Mouse (Mus musculus) forebrain, postnatal 0 days (tissue): ENCODE results near the gene Tgm2. TPM values are rescaled to one million over a fixed set of nuclear protein-coding genes. Genes with fewer than 3 reads are reported as not detected.

Source experiments
- ATAC-seq: fragments of 200-750 bp; cut with Nextera tagmentation; 2 replicates; pipeline ENCODE4 v1.8.0; 2017; ENCODE audit warnings: mild to moderate bottlenecking, moderate library complexity
- DNase-seq: peaks from one replicate; pipeline ENCODE4 v3.0.0-alpha.2; 2015
- H3K27ac ChIP-seq: fragments of 300-500 bp; sonication (generic); 2 replicates; pipeline ENCODE4 v1.5.1; 2014; ENCODE audit warnings: low read depth, mild to moderate bottlenecking, antibody characterized with exemption, low read length, moderate library complexity, mixed read lengths
- H3K27me3 ChIP-seq: fragments of 300-500 bp; sonication (generic); 2 replicates; pipeline ENCODE4 v1.6.1; 2014; ENCODE audit warnings: mild to moderate bottlenecking, low read length, mixed read lengths; ENCODE audit not compliant: insufficient read depth
- H3K36me3 ChIP-seq: fragments of 300-500 bp; sonication (generic); 2 replicates; pipeline ENCODE4 v1.6.1; 2014; ENCODE audit warnings: mild to moderate bottlenecking, moderate library complexity; ENCODE audit not compliant: insufficient read depth
- H3K4me1 ChIP-seq: fragments of 300-500 bp; sonication (generic); 2 replicates; pipeline ENCODE4 v1.6.1; 2014; ENCODE audit warnings: antibody characterized with exemption; ENCODE audit not compliant: insufficient read depth
- H3K4me2 ChIP-seq: fragments of 300-500 bp; sonication (generic); 2 replicates; pipeline ENCODE4 v1.6.1; 2014; ENCODE audit warnings: low read depth, mild to moderate bottlenecking, moderate library complexity
- H3K4me3 ChIP-seq: fragments of 300-500 bp; sonication (generic); 2 replicates; pipeline ENCODE4 v1.5.1; 2014; ENCODE audit warnings: low read depth, low read length, mixed read lengths
- H3K9ac ChIP-seq: fragments of 300-500 bp; sonication (generic); 2 replicates; pipeline ENCODE4 v1.6.1; 2014; ENCODE audit warnings: mild to moderate bottlenecking
- H3K9me3 ChIP-seq: fragments of 300-500 bp; sonication (generic); 2 replicates; pipeline ENCODE4 v1.6.1; 2016; ENCODE audit warnings: low read length
- CTCF ChIP-seq: sonication (generic); IDR thresholded peaks from 2 replicates; pipeline ENCODE4 v1.5.1; 2016; ENCODE audit warnings: antibody characterized with exemption, control low read depth, low read depth
- WGBS: fragments of 180-500 bp; shearing (Covaris S2); extraction: QIAGEN DNeasy Blood & Tissue Kit; methylation state at CpG from one replicate; pipeline ENCODE4 v1.1.7; 2014; 5-methylcytosine and 5-hydroxymethylcytosine counted together
- polyA plus RNA-seq: library from polyadenylated mRNA; unstranded; fragments of >200 nt; fragmentation: Nextera tagmentation; extraction: Ambion mirVana; gene quantifications from 2 replicates; pipeline ENCODE4 v1.2.1, GENCODE M21; 2015
- total RNA-seq: library from RNA; depleted of rRNA; stranded (reverse); fragments of >200 nt; gene quantifications from 2 replicates; pipeline ENCODE4 v1.2.3, GENCODE M21; 2014

Gene Tgm2
- total and polyA plus RNA-seq, 2 experiments from 2014 or later = 6.1 to 13.0 TPM

GRCm38 (mm10) chr2:158176763-158177162 lies 30.5 kb upstream of the Tgm2 start:
- TF ChIP-seq CTCF = no peak
- no peaks in the 10 kb centered on the region for H3K9me3 ChIP-seq
- DNase-seq (no peak), ATAC-seq (no peak)
- H3K4me1 ChIP-seq = peaks cover 6% of the 10 kb centered on the region
- H3K4me2 ChIP-seq = no peak overlapping the region
- H3K27ac ChIP-seq = no peak overlapping the region
- no peaks in the 10 kb centered on the region for H3K36me3 ChIP-seq
- 95% methylated on average over 9 of the region's 9 CpGs for WGBS
- no peaks in the 10 kb centered on the region for H3K27me3 ChIP-seq
- H3K4me3 ChIP-seq = no peak overlapping the region
- H3K9ac ChIP-seq = no peak overlapping the region

DNA sequence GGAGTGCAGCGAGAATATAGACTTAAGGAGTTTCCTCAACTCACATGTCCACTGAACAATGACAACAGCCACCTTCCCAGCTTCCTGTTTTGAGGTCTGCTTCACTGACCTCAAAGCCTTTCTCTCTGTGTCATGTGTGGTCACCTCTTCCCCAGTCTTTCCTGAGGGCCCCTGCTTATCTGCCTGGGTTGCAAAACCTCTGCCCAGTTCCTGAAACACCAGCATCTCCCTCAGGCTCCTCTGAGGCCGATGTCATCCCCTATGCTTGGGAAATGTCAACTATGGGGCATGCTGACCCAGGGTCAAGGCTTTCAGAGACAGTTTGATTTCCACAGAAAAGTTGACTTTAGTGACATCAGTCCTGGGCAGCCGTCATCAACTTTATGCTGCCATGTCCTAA lies 29.2 kb upstream of the Tgm2 start:
- ATAC-seq = no peak
- Histone ChIP-seq H3K4me1 (peaks cover 6% of the 10 kb centered on the region), H3K4me2 (no peak overlapping the region), H3K9me3 (no peaks in the 10 kb centered on the region), H3K27ac (no peak overlapping the region), H3K36me3 (no peaks in the 10 kb centered on the region), H3K4me3 (no peak overlapping the region), H3K27me3 (no peaks in the 10 kb centered on the region), H3K9ac (no peak overlapping the region)
- WGBS = 90% methylated on average over 3 of the region's 3 CpGs
- TF ChIP-seq CTCF = no peak
- no peak for DNase-seq

GRCm38 (mm10) chr2:158174958-158175357 lies 28.7 kb upstream of the Tgm2 start:
- no peak for DNase-seq
- Histone ChIP-seq H3K4me3 (no peak overlapping the region), H3K4me2 (no peak overlapping the region), H3K9ac (no peak overlapping the region), H3K27ac (no peak overlapping the region), H3K27me3 (no peaks in the 10 kb centered on the region), H3K9me3 (no peaks in the 10 kb centered on the region), H3K4me1 (peaks cover 6% of the 10 kb centered on the region), H3K36me3 (no peaks in the 10 kb centered on the region)
- WGBS = 86% methylated on average over 15 of the region's 15 CpGs
- no peak for TF ChIP-seq CTCF
- ATAC-seq = no peak

DNA sequence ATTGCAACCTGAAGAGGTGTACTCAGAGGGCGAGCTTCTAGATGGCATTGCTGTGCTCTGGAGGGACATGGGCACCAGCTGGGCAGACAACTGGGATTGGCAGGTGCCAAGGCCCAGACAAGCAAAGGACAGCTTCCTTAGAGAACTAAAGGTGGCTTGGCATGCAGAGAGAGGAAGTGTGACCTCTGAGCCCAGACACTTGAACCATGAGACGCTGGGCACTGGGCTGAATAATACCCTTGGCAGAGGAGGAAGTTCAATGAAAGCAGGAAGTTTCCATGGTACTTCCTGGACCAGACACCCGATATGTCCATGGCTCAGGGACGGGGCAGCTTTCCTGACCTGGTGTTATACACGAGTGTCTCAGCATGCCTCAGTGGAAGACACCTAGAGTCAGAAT lies 28.2 kb upstream of the Tgm2 start:
- WGBS = 85% methylated on average over 5 of the region's 5 CpGs
- no peaks in the 10 kb centered on the region for H3K36me3 ChIP-seq
- H3K4me2 ChIP-seq = no peak overlapping the region
- no peaks in the 10 kb centered on the region for H3K27me3 ChIP-seq
- no peaks in the 10 kb centered on the region for H3K9me3 ChIP-seq
- no peak overlapping the region for H3K9ac ChIP-seq
- ATAC-seq = no peak
- TF ChIP-seq CTCF = no peak
- no peak overlapping the region for H3K27ac ChIP-seq
- peaks cover 6% of the 10 kb centered on the region for H3K4me1 ChIP-seq
- no peak overlapping the region for H3K4me3 ChIP-seq
- DNase-seq = no peak

DNA sequence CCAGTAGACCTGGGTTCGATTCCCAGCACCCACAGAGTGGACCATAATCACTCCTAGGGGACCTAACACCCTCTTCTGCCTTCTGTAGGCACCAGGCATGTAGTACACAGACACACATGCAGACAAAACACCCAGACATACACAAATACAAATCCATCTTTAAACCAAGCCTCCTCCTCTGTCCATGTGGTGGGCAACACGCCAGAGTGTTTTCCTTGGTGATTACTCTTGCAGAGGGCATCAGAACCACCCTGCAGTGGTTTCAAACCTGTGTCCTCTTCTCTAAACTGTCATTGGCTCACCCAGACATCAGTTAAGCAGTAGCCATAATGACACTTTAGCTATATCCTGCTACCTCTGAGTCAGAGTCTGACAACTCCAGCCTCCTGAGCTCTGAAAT lies 24.2 kb upstream of the Tgm2 start:
- no peak for TF ChIP-seq CTCF
- Histone ChIP-seq H3K9me3 (no peaks in the 10 kb centered on the region), H3K4me2 (no peak overlapping the region), H3K27ac (no peak overlapping the region), H3K4me1 (no peaks in the 10 kb centered on the region), H3K36me3 (no peaks in the 10 kb centered on the region), H3K4me3 (no peak overlapping the region), H3K9ac (no peak overlapping the region), H3K27me3 (no peaks in the 10 kb centered on the region)
- 84% methylated on average over 2 of the region's 2 CpGs for WGBS
- no peak for ATAC-seq
- DNase-seq = no peak

GRCm38 (mm10) chr2:158169771-158170170 lies 23.5 kb upstream of the Tgm2 start:
- no peak overlapping the region for H3K4me2 ChIP-seq
- ATAC-seq = no peak
- H3K27me3 ChIP-seq = no peaks in the 10 kb centered on the region
- DNase-seq = no peak
- TF ChIP-seq CTCF = no peak
- H3K9ac ChIP-seq = no peak overlapping the region
- H3K4me1 ChIP-seq = no peaks in the 10 kb centered on the region
- no peak overlapping the region for H3K27ac ChIP-seq
- H3K9me3 ChIP-seq = no peaks in the 10 kb centered on the region
- H3K4me3 ChIP-seq = no peak overlapping the region
- 93% methylated on average over 7 of the region's 7 CpGs for WGBS
- no peaks in the 10 kb centered on the region for H3K36me3 ChIP-seq

DNA sequence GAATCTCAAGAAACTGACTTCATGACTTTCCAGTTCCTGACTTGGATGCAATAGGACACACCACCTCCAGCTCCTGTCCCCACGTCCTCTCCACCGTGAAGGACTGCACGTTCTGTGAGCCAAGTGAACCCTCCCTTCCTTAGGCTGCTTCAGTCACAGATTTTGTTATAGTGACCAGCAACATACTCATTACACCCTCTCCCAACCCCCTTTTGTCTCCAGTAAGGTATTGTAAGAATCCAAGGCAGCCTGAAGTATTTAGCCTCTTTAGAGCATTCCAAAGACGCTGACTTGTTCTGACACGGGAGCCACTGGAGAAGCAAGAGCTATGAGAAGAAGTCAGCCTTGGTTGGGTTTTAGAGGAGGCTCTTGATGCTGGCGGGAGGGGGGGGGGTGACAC lies 23.1 kb upstream of the Tgm2 start:
- Histone ChIP-seq H3K4me3 (no peak overlapping the region), H3K4me1 (no peaks in the 10 kb centered on the region), H3K36me3 (no peaks in the 10 kb centered on the region), H3K27me3 (no peaks in the 10 kb centered on the region), H3K27ac (no peak overlapping the region), H3K4me2 (no peak overlapping the region), H3K9me3 (no peaks in the 10 kb centered on the region), H3K9ac (no peak overlapping the region)
- no peak for DNase-seq
- no peak for TF ChIP-seq CTCF
- ATAC-seq = no peak
- 83% methylated on average over 6 of the region's 6 CpGs for WGBS

DNA sequence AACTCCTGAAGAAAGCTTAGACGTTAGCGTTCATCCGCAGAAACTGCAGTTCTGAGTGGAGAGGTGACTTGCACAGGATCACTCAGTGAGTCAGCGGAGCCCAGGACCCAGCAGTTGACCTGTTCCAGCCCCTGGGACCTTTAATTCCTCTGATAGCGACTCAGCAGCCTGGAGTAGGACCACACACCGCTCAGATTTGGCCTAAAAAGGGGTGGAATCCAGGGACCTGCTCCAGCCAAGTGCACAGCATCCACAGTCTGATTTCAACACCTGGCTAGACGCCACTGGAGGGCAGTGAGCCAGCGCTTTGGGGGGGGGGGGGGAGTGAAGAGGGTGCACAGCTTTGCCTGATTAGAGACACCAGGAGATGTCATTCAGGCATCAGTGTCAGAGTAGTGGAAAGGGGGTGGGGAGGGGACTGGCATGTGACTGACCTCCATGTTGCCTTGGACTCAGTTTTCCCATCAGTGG lies 22.5 kb upstream of the Tgm2 start:
- TF ChIP-seq CTCF = no peak
- Histone ChIP-seq H3K9me3 (no peaks in the 10 kb centered on the region), H3K9ac (no peak overlapping the region), H3K27me3 (no peaks in the 10 kb centered on the region), H3K4me3 (no peak overlapping the region), H3K4me2 (no peak overlapping the region), H3K27ac (no peak overlapping the region), H3K4me1 (no peaks in the 10 kb centered on the region), H3K36me3 (no peaks in the 10 kb centered on the region)
- no peak for ATAC-seq
- 63% methylated on average over 8 of the region's 8 CpGs for WGBS
- no peak for DNase-seq
